Mouse (Mus musculus) liver, adult 2 months (tissue): Measurements from ENCODE around the gene Camkk2.

Experiments used
- CTCF ChIP-seq: fragments of 200-500 bp; IDR thresholded peaks from 2 replicates; pipeline ENCODE4 v1.5.1; 2011; ENCODE audit warnings: low read depth, low read length, control low read depth
- POLR2A ChIP-seq: fragments of 200-500 bp; IDR thresholded peaks from 2 replicates; pipeline ENCODE4 v1.6.1; 2011; ENCODE audit warnings: low read length, control low read depth; ENCODE audit not compliant: insufficient read depth; ENCODE audit errors: extremely low read depth

DNA sequence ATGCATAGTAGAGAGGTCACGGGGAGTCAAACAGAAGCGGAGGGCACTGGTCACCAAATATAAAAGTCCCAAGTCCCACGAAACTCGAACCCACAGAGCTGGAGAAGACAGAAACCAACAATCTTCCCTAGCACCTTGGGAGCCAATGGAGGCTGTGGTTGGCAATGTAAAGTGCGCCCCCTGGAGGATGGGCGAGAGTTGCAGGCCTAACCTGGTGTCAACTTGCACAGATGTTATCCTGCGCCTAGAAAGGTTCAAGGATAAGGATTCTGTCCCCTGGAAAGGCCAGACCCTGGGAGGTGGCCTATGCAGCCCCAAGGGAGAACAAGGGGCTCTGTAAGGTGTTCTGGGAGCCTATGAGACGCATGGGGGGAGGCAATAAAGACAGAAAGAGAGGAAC lies 47.9 kb downstream of the Camkk2 start:
- TF ChIP-seq CTCF (peak; percentile 93), POLR2A (no peak)
